Mouse (Mus musculus) bone marrow macrophage, adult 2 months (primary cell): ENCODE results near the gene Sstr1.

Experiments used
- CTCF ChIP-seq: IDR thresholded peaks from 2 replicates; pipeline ENCODE4 v1.5.1; 2012; ENCODE audit warnings: low read depth, mild to moderate bottlenecking, low read length, moderate library complexity
- POLR2A ChIP-seq: IDR thresholded peaks from 2 replicates; pipeline ENCODE4 v1.6.1; 2012; ENCODE audit warnings: mild to moderate bottlenecking, low read depth, low read length, borderline replicate concordance

DNA sequence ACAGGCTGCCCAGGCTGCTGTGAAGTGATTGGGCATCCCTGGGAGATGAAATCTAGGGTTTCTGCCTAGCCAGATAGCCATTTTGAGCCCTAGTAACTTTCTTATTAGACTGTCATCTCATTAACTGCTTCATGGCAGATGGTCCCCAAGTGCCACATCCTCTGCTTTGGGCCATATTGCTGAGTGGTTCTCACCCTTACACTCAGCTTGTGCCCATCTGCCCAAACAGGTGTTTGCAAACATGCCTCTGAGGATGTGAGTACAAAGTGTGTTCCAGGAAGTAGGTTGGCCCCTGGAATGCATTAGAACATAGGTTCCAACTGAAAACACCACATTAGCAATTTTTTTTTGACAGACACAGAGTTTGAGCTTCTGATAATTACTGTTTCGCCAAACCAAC is 3.6 kb upstream of the Sstr1 start:
- TF ChIP-seq CTCF (no peak), POLR2A (no peak)
